Mouse (Mus musculus) erythroblast, embryonic 14.5 days (primary cell): ENCODE data around the gene Hk1.

Experiments
- GATA1 ChIP-seq: IDR thresholded peaks from 2 replicates; pipeline ENCODE4 v1.6.1; 2012; ENCODE audit warnings: low read length, inconsistent platforms, mixed read lengths
- TAL1 ChIP-seq: IDR thresholded peaks from 3 replicates; pipeline ENCODE4 v1.6.1; 2012; ENCODE audit warnings: low read length, inconsistent platforms, mixed read lengths

GRCm38 (mm10) chr10:62313885-62314424 lies 65.8 kb downstream of the Hk1 start:
- no peak for TF ChIP-seq GATA1
- TF ChIP-seq TAL1: no peak
